Mouse (Mus musculus): Measurements from ENCODE around the gene Meox1.

Meox1 gene

DNA sequence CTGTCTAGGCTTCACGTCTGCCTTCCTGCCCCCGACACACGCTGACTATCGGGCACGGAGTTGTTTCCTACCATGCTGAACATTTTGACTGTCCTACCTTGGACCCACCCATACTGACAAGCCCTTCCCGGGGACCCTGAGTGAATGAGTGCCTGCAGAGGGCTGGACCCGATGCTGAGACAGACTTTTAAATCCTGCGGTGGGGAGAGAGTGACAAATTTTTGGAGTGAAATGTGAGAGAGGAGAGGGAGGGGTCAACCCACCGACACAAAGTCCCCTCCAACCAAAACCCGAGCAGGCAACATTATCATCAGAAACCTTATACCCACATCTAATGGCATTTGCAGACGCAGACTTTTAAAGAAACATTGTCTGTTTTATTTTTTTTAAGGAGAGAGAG, at the start of gene Meox1:
Gene Meox1, minus strand, starts transcription at position 171 of the 400 bp plus-strand sequence.
- no peak for DNase-seq

- no peak for DNase-seq
Observed at GRCm38 (mm10) chr11:101943055-101943454, 48.9 kb upstream of the Meox1 start.

DNA sequence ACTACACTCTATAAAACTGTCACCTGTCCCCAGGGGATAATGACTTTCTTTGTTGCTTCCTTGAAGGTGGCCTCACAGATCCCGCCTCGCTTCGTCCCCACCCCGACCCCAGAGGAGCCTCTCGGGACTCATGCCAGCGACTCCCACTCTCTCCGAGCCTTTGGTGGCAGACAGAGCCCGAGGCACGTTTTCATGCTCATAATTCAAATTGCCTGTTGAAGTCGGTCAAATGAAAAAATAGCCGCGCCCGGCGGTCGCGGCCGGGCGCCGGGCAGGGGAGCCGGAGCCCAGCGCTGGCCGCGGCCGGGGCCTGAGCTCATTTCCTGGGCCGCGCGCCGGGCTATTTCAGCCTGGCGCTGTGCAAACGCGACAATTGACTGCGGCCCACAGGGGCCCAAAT, 42.9 kb upstream of the Meox1 start:
- no peak for DNase-seq

DNA sequence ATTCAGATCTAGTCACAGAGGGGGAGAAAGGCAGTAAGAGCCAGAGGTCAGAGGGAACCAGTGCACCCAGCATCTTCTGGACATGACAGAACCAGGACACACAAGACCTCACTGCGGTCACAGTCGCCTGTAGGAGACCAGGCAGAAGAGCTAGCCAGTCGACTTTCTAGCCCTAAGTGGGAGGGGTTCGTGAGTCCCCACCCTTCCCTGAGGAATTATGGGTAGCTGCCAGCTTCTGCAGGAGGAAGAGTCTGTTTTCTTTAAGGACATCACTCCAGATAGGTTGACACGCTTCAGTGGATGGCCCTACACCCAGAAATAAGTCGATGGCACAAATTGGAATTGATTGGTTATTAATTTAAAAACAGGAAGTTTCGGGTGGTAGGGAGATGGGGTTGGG, 42.2 kb upstream of the Meox1 start:
- DNase-seq: no peak

DNA sequence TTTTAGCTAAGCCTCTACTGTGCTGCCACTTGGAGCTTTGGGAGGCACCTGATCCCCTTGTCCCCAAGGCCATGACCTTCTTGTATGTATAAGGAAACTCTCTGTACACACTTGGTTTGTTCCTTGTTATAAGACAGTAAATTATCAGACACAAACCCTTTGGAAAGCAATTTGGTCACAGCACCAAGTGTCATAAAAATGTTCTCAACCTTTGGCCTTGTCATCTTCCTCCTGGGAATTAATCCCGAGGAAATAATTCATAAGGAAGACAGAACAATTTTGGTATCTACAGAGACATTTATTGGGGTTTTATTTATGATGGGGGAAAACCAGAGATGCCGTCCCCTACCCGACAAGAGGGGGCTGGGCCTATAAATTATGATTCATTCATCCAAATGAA, 41.6 kb upstream of the Meox1 start:
- no peak for DNase-seq

DNA sequence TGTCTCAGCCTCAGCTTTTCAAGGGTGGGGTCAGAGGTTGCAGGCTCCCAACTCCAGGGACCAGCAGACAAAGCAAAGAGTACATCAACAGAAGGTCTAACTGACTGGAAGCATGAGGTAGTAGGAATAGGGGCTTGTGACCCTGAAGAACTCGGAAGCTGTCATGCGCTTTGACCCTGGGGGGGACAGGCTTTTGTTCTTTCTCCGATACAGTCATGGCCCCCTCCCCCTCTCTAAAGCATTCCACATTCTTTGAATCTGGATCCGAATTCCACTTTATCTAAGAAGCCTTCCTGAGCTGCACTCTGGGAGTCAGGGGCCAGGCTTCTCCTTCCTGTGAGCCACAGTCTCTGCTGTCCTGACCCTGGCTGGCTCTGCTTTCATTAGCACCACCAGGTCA, 37.8 kb upstream of the Meox1 start:
- no peak for DNase-seq

DNA sequence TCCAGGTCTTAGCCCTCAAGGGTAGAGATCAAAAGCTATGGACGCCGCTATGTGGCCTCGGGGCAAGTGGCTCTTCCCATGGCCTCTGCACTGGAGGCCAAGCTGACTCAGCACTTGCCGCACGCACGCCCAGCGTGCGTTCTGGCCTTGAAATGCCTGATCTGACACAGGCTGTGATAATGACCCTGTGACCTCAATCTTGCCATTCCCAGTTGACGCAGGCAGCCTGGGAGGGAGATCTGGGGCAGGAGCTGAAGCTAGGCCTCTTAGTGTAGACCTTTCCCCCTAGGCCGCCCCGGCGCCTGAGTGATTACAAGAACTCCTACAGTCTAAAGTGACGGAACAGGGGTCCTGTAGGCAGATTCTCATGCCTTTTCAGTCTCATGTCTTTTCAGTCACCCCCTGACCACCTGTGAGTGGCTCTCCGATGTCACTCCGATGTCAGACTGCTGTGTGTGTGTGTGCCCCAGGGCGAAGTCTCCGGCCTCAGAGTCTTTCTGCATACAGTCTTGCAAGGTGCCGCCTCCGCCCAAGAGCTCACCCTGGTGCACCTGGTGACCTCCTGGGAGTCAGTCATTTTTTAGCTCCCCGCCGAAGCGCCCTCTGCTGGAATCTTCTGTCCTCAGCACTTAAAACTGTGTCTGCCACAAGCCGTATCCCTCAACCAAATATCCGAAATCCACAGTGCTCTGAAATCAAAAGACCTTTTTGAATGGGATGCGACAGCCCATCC, 34.0 kb upstream of the Meox1 start:
- no peak for DNase-seq

- no peak for DNase-seq
Observed at GRCm38 (mm10) chr11:101926951-101927589, 32.9 kb upstream of the Meox1 start.

GRCm38 (mm10) chr11:101925636-101926035, 31.5 kb upstream of the Meox1 start:
- DNase-seq: no peak

DNA sequence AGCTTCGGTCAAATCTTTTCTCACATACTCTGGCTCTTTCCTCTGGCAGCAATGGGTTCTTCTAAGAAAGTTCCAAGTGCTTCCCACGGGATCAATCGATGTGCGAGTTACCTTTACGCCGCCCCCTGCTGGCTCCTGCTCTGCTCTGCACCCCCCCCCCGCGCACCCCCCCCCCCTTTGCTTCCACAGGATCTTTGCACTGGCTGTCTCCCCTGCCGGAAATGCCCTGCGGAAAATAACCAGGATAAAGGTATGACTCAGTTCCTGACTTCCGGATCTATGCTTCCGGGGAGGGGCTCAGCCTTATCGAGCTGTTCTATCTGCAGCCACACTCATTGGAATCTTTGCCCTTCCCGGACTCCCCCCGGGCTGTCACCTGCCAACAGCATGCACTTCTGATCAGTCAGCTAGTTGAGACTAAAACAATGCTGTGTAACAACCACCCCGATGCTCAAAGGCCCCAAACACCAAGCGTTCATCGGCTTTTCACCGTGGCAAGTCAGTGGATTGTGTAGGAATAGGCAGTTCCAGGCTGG, 30.3 kb upstream of the Meox1 start:
- no peak for DNase-seq

DNA sequence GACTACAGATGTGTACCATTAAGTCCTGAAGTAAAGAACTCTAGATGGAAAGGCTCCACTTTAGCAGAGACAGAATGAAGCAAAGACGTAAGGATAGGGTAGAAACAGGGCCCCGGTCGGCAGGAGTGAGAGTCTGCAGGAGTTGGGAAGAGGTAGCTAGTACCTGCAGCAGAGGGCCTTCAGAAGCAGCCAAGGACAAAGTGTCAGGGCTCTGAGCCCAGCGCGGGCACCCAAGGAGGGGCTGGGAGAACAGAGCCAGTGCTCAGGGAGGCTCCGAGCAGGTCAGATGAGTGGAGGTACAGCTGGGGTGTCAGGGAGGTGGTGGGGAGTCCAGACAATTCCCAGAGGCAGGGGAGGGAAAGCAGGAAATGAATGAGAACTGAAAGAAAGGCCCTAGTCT, 29.8 kb upstream of the Meox1 start:
- DNase-seq: no peak

DNA sequence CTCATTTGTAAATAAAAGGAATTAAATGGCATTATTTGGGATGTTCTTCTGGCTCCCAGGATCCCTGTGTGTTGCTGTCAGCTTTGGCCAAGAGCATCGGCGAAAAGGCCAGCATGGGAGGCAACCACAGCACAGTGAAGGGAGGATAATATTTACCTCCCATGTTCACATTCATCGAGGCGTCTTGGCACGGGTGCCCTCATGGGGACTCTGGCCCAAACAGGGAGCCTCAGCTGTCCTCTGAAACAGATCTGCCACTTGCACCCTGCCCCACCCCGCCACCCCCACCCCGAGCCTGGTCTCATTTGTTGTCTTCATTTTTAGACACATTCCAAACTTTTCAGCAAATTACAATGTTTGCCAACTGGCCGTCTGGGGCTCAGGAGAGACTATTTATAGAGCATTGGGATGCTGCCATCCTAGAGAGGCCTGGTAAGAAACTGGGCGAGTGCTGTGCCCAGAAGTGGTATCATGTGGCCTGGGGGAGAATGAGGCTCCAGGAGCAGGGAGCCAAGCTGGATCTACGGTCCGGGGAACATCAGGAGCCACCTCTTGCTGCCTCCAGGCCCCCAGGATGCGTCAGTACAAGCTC, 27.3 kb upstream of the Meox1 start:
- DNase-seq: no peak

DNA sequence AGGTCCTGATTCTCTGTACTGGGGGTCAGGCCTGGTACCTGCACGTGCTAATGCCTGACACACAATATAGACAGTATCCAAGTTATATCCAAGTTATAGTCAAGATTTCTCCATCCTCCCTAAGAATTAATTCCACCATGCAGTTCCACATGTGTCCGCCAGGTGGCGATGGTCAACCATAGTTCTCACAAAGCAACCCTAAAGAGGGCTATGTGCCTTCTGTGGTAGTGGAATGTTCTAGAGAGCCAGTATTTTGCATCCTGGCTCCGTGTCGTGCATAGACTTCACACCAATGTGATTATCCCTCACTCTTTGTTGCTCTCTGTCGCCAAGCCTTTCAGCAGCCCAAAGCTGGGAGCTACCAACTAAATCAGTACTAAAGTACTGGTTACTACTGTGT, 25.5 kb upstream of the Meox1 start:
- DNase-seq: peak; percentile 55

- no peak for DNase-seq
Observed at GRCm38 (mm10) chr11:101918609-101919008, 24.4 kb upstream of the Meox1 start.

- DNase-seq: no peak
Observed at GRCm38 (mm10) chr11:101916772-101917171, 22.6 kb upstream of the Meox1 start.

GRCm38 (mm10) chr11:101913591-101913990, 19.4 kb upstream of the Meox1 start:
- DNase-seq: no peak

DNA sequence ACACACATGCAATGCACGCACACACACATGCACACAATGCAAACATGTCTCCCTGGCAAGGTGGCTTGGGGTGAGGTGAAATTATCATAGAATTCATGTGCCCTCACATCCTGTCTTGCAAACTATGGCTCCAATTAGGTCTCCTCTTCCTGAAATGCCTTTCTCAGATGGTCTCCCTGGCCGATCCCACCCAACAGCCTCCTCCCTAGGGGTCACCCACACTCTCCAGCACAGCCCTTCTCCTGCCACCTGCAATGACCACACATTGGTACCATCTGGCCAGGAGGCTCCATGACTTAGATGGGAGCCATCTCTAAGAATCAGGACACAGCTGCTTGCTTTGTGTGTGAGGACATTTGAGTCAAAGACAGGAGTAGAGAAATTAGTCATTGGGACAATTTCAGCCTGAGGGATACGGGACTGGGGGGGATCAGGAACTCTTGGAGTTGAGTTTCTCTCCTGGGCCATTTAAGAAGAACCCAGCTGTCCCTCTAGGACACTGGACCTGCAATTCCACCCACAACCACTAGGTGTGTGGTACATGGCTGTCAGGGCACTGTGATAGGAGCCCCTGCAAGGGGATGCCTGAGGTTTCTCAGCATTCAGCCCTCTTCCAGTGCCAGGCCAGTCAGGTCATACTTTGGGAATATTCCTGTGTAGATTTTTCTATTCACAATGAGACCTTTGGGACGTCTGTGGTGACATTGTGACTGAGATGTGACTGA, 17.8 kb upstream of the Meox1 start:
- no peak for DNase-seq

DNA sequence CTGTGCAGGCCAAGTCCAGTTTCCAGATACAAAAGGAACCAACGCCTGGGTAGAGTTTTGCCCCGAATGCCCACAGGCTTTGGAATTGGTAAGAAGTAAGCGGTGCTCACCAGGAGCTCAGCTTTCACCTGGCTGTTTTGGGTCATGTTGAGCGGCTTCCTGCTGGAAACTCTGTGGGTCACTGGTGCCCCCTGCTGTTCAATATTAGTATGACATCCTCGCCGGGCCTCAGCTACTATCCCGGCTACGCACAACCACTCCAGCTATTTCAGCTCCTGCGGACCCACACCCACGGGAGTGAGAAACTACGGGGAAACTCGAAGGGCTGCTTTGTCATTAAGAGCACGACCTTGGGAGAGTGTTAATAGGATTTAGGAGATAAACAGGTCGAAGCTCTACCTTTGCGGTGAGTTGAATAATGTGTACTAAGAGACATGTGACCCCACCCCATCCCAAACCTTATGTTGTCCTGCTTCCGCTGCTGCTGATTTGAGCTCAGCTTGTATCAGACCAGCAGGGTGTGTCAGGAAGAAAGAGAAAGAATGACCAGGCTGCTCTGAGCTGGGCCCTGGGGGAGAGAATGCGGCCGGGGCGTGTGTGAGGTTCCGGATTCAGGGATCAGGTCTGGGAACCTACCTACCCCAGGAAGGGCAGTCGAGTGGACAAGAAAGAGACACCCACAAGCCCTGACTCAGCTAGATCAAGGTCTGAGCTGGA, 16.2 kb upstream of the Meox1 start:
- peak; percentile 52 for DNase-seq

DNA sequence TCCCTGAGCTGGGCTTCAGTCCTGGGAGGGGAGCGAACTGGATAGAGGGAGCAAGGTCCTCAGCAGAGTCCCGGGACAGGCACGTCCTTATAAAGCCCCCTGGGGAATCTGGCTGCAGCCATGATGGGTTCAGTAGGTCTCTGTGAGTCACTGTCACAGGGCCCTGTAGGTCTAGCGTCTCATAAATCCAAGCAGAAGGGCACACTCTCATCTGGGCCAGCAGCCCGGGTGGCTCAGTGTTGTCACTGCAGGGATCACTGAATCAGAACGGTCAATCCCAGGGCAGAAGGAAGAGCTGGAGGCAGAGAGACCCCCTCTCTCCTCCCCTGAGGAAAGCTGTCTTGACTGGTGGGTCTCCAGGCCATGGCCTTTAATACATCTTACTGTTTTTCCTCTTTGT, 14.6 kb upstream of the Meox1 start:
- no peak for DNase-seq

GRCm38 (mm10) chr11:101905115-101905514, 10.9 kb upstream of the Meox1 start:
- peak; percentile 29 for DNase-seq

DNA sequence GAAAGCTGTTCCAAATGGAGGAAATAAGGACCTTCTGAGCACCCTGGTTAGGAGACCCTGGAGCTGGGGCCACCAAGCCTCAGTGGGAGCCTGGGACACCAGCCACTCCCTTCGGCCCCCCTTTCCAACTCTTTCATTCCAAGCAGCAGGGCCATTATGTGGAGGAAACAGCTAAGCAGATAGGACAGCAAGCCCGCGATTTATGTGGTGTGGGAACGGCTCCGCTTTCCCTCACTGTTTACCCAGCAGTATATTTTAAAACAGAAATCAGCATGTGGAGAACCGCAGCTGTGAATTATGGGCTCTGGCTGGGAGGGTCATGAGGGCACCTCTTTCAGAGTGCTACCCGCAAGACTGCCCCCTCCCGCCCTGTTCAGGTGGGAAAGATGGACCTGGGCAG, 7.1 kb upstream of the Meox1 start:
- no peak for DNase-seq

DNA sequence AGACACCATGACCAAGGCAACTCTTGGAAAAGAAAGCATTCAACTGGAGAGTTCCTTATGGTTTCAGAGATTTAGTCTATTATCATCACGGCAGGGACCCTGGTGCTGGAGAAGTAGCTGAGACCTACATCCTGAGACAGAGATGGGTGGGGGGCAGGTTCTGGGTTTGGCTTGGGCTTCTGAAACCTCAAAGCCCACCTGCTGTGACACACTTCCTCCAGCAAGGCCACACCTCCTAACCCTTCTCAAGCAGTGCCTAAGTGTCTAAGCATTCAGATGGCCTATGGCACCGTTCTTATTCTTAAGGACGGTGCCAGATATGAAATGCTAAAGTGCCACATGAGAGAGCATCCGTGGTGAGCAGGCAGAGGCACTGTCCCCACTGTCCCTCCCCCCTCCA, 4.2 kb upstream of the Meox1 start:
- DNase-seq: no peak
